Mouse (Mus musculus) myocyte (in vitro differentiated cells): ENCODE data around the gene Slc35f4.

Source experiments
- POLR2A ChIP-seq: IDR thresholded peaks from one replicate; pipeline ENCODE4 v1.6.1; 2011; ENCODE audit warnings: low read depth, mild to moderate bottlenecking, control low read depth, moderate library complexity; ENCODE audit not compliant: insufficient read length
- POLR2AphosphoS2 ChIP-seq: IDR thresholded peaks from one replicate; pipeline ENCODE4 v1.6.1; 2011; ENCODE audit warnings: low read depth, control low read depth; ENCODE audit not compliant: insufficient read length
- TCF12 ChIP-seq: IDR thresholded peaks from one replicate; pipeline ENCODE4 v1.6.1; 2011; ENCODE audit warnings: mild to moderate bottlenecking, control low read depth; ENCODE audit not compliant: poor library complexity, insufficient read depth, severe bottlenecking
- USF1 ChIP-seq: IDR thresholded peaks from one replicate; pipeline ENCODE4 v1.6.1; 2011; ENCODE audit warnings: low read depth, mild to moderate bottlenecking, control low read depth, moderate library complexity

DNA sequence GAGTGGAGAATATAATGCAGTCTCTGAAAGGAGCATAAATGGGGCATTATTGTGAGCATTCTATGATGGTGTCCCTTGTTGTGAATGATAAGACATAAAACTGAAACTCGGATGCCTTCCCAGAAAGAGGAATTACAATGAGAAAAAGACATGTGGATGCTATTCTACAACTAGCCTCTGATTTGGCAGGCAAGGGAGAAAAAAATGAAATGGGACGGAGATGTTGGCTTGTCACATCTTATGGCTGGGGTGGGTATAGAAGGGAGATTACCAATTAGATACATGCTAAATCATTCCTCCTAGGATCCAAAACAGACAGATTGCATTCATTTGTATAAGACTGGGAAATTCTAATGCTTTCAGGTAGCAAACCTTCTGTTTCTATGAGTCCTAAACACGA, 65.0 kb downstream of the Slc35f4 start:
- TF ChIP-seq POLR2A (no peak), TCF12 (no peak), USF1 (no peak), POLR2AphosphoS2 (no peak)
